Mouse (Mus musculus): Measurements from ENCODE around the gene Larp4. TPM values are rescaled to one million over a fixed set of nuclear protein-coding genes. Genes with fewer than 3 reads are reported as not detected.
"Not testable (repeated sequence)": the region's sequence is repeated elsewhere in the genome, so short reads cannot be mapped to it uniquely, and the experiment has no call there.

Gene Larp4
- 16.2 and 17.3 TPM in 2 replicates for polyA plus RNA-seq (2015; fragmentation: Nextera tagmentation; extraction: Ambion mirVana)

GRCm38 (mm10) chr15:99969765-99970164, at the start of gene Larp4:
TSS of gene Larp4 (plus strand) at chr15:99970065.
- 81% methylated on average over 6 of the region's 6 CpGs for WGBS (ENCODE audit: insufficient replicate concordance)
- not testable (repeated sequence) for ATAC-seq; DNase-seq; H3K36me3 ChIP-seq (replicated peaks; ENCODE audit: insufficient read depth, low read length); H3K4me2 ChIP-seq (ENCODE audit: low read depth, low read length); H3K4me1 ChIP-seq (ENCODE audit: insufficient read depth); H3K4me3 ChIP-seq (ENCODE audit: low read depth, low read length); H3K27me3 ChIP-seq (ENCODE audit: insufficient read depth, low read length); H3K9me3 ChIP-seq (ENCODE audit: low read length)
- H3K27ac ChIP-seq (ENCODE audit: low read depth) = peak within 1 kb of the TSS; percentile 75
- H3K9ac ChIP-seq (replicated peaks) = 0 out of 2 replicates have a peak within 1 kb of the TSS, but pooled peaks have one; percentile 17

DNA sequence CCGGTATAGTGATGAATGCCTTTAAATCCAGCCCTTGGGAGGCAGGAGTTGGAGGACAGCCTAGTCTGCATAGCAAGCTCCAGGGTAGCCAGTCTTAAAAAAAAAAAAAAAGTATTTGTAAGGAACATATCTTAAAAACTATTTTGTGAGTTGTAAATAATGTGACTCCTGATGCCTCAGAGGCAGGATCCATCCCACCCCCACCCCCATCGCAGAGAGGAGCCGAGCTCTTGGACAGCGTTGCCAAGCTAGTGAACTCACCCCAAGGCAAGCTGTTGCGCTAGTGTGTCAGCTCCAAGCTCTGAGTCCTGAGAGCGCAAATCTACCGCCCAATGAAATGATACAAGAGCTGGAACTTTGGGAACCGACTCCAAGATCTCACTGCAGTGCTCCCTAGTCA, 38.6 kb upstream of the Larp4 start:
- no peak for ATAC-seq

GRCm38 (mm10) chr15:99934501-99934900, 35.4 kb upstream of the Larp4 start:
- TF ChIP-seq CTCF (IDR thresholded peaks at IDR 0.05; ENCODE audit: low read depth) (no peak), EP300 (IDR thresholded peaks at IDR 0.05; ENCODE audit: low read depth) (no peak)
- no peak overlapping the region for H3K27ac ChIP-seq (ENCODE audit: low read depth)
- DNase-seq (no peak), ATAC-seq (no peak)
- no peaks in the 10 kb centered on the region for H3K36me3 ChIP-seq (replicated peaks; ENCODE audit: insufficient read depth, low read length)
- no peak overlapping the region for H3K4me2 ChIP-seq (ENCODE audit: low read depth, low read length)
- H3K9ac ChIP-seq (replicated peaks) = no peak overlapping the region
- no peaks in the 10 kb centered on the region for H3K27me3 ChIP-seq (ENCODE audit: insufficient read depth, low read length)
- 38% methylated on average over 1 of the region's 1 CpGs for WGBS (ENCODE audit: insufficient replicate concordance)
- H3K4me1 ChIP-seq (ENCODE audit: insufficient read depth) = no peaks in the 10 kb centered on the region
- H3K4me3 ChIP-seq (ENCODE audit: low read depth, low read length) = no peak overlapping the region
- no peaks in the 10 kb centered on the region for H3K9me3 ChIP-seq (ENCODE audit: low read length)

More for the DNA sequence above, 38.6 kb upstream of the Larp4 start:
- Histone ChIP-seq H3K9ac (replicated peaks) (no peak overlapping the region), H3K4me3 (ENCODE audit: low read depth, low read length) (no peak overlapping the region), H3K27ac (ENCODE audit: low read depth) (no peak overlapping the region), H3K36me3 (replicated peaks; ENCODE audit: insufficient read depth, low read length) (no peaks in the 10 kb centered on the region), H3K4me1 (ENCODE audit: insufficient read depth) (no peaks in the 10 kb centered on the region), H3K27me3 (ENCODE audit: insufficient read depth, low read length) (no peaks in the 10 kb centered on the region), H3K4me2 (ENCODE audit: low read depth, low read length) (no peak overlapping the region), H3K9me3 (ENCODE audit: low read length) (no peaks in the 10 kb centered on the region)
- 80% methylated on average over 8 of the region's 8 CpGs for WGBS (ENCODE audit: insufficient replicate concordance)
- no peak for TF ChIP-seq CTCF (IDR thresholded peaks at IDR 0.05; ENCODE audit: low read depth)
- TF ChIP-seq EP300 (IDR thresholded peaks at IDR 0.05; ENCODE audit: low read depth) = no peak
- no peak for DNase-seq

DNA sequence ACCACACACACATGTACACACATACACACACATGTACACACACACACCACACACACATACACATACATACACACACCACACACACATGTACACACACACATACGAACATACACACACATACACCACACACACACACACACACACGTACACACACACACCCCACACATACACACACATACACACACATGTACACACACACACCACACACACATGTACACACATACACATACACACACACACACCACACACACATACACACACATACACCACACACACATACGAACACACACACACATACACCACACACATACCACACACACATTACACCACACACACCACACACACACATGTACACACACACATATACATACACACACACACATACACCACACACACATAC, 33.2 kb upstream of the Larp4 start:
- 80% methylated on average over 3 of the region's 3 CpGs for WGBS (ENCODE audit: insufficient replicate concordance)
- Histone ChIP-seq H3K4me1 (ENCODE audit: insufficient read depth) (no peaks in the 10 kb centered on the region), H3K4me3 (ENCODE audit: low read depth, low read length) (no peak overlapping the region), H3K9ac (replicated peaks) (no peak overlapping the region), H3K27ac (ENCODE audit: low read depth) (no peak overlapping the region), H3K9me3 (ENCODE audit: low read length) (no peaks in the 10 kb centered on the region), H3K27me3 (ENCODE audit: insufficient read depth, low read length) (no peaks in the 10 kb centered on the region), H3K4me2 (ENCODE audit: low read depth, low read length) (no peak overlapping the region), H3K36me3 (replicated peaks; ENCODE audit: insufficient read depth, low read length) (no peaks in the 10 kb centered on the region)
- DNase-seq = no peak
- no peak for ATAC-seq
- TF ChIP-seq EP300 (IDR thresholded peaks at IDR 0.05; ENCODE audit: low read depth) (no peak), CTCF (IDR thresholded peaks at IDR 0.05; ENCODE audit: low read depth) (no peak)

DNA sequence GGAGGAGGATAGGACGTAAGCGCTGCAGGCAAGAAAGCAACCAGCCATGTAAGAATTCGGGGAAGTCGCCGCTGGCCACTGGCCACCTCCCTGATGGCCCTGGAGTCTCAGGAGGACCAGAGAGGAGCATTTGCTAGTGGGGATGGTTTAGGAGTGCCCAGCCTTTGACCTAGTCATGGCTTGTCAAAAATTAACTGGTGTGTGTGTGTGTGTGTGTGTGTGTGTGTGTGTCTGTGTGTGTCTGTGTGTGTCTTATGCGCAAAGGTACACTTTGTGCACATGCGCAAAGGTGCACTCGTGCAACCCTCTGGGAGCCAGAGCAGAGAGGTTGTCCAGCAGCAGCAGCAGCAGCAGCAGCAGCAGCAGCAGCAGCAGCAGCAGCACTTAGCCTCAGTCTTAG, 32.0 kb upstream of the Larp4 start:
- no peak for TF ChIP-seq EP300 (IDR thresholded peaks at IDR 0.05; ENCODE audit: low read depth)
- TF ChIP-seq CTCF (IDR thresholded peaks at IDR 0.05; ENCODE audit: low read depth) = no peak
- WGBS (ENCODE audit: insufficient replicate concordance) = 70% methylated on average over 8 of the region's 8 CpGs
- Histone ChIP-seq H3K4me2 (ENCODE audit: low read depth, low read length) (no peak overlapping the region), H3K4me3 (ENCODE audit: low read depth, low read length) (no peak overlapping the region), H3K9me3 (ENCODE audit: low read length) (no peaks in the 10 kb centered on the region), H3K36me3 (replicated peaks; ENCODE audit: insufficient read depth, low read length) (no peaks in the 10 kb centered on the region), H3K4me1 (ENCODE audit: insufficient read depth) (no peaks in the 10 kb centered on the region), H3K27ac (ENCODE audit: low read depth) (no peak overlapping the region), H3K9ac (replicated peaks) (no peak overlapping the region), H3K27me3 (ENCODE audit: insufficient read depth, low read length) (no peaks in the 10 kb centered on the region)
- peak; percentile 31 for DNase-seq
- ATAC-seq = peak; percentile 86

DNA sequence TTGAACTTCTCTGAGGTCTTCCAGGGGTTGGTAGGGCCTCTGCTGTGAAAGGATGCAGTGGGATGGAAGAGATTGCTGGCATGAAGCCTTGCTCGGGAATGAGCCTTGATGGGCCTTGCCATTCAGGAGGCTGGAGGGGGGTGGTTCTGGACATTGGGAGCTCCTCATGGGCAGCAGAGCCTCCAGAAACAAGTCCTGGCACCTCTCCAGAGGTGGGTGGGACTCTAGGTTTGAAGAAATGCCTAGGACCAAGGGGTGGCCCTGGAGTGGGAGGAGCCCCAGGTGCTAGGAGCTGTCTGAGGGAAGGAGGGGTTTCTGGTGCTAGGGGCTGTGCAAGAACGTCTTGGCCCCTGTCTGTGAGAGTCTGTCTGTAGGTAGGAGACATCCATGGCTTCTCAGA, 29.4 kb upstream of the Larp4 start:
- TF ChIP-seq EP300 (IDR thresholded peaks at IDR 0.05; ENCODE audit: low read depth) = no peak
- TF ChIP-seq CTCF (IDR thresholded peaks at IDR 0.05; ENCODE audit: low read depth) = no peak
- no peak overlapping the region for H3K27ac ChIP-seq (ENCODE audit: low read depth)
- no peak overlapping the region for H3K4me3 ChIP-seq (ENCODE audit: low read depth, low read length)
- no peaks in the 10 kb centered on the region for H3K36me3 ChIP-seq (replicated peaks; ENCODE audit: insufficient read depth, low read length)
- peaks cover 3% of the 10 kb centered on the region; the same call in 1 of the 2 replicates for H3K9me3 ChIP-seq (ENCODE audit: low read length)
- no peaks in the 10 kb centered on the region for H3K4me1 ChIP-seq (ENCODE audit: insufficient read depth)
- no peak overlapping the region for H3K9ac ChIP-seq (replicated peaks)
- no peak for DNase-seq
- no peaks in the 10 kb centered on the region for H3K27me3 ChIP-seq (ENCODE audit: insufficient read depth, low read length)
- 53% methylated on average over 2 of the region's 2 CpGs for WGBS (ENCODE audit: insufficient replicate concordance)
- no peak for ATAC-seq
- no peak overlapping the region for H3K4me2 ChIP-seq (ENCODE audit: low read depth, low read length)
